Mouse (Mus musculus) small intestine, adult 2 months (tissue): ENCODE measurements around the gene Amotl1.

ENCODE experiments used
- CTCF ChIP-seq: fragments of 200-500 bp; IDR thresholded peaks from 2 replicates; pipeline ENCODE4 v1.5.1; 2012; ENCODE audit warnings: low read depth, mild to moderate bottlenecking, control low read depth, inconsistent platforms, low read length, moderate library complexity, mixed read lengths; ENCODE audit not compliant: insufficient replicate concordance, insufficient read length; ENCODE audit errors: extremely low read depth
- POLR2A ChIP-seq: fragments of 200-500 bp; IDR thresholded peaks from 2 replicates; pipeline ENCODE4 v1.6.1; 2012; ENCODE audit warnings: low read depth, mild to moderate bottlenecking, control low read depth, inconsistent platforms, low read length, moderate library complexity

DNA sequence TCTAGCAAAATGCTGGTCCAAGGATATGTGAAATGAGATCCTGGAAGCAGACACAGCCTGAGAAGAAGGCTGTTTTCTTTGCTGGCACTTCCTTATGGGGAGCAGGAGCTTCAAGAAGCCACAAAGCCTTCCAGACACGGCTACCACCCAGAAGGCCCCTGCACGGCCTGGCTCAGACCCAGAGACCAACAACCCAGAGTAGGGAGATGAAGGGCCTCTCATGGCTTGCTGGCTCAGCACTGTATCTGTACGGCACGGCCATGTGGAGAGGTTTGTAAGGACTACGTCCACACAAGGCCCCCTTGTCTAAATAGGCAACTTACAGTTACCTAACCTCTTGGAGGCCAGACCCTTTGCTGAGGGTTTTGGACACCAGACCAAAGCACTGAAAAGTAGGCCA lies 45.1 kb downstream of the Amotl1 start:
- no peak for TF ChIP-seq POLR2A
- TF ChIP-seq CTCF, result no peak
